Mouse (Mus musculus) C2C12 (cell line): ENCODE data around the gene Blcap. TPM values are rescaled to one million over a fixed set of nuclear protein-coding genes. Genes with fewer than 3 reads are reported as not detected.

Source experiments
- H3K27me3 ChIP-seq: one replicate; pipeline ENCODE4 v1.6.1; 2011; ENCODE audit not compliant: control insufficient read depth, insufficient read depth, insufficient read length
- H3K36me3 ChIP-seq: one replicate; pipeline ENCODE4 v1.6.1; 2011; ENCODE audit not compliant: control insufficient read depth, insufficient read depth
- H3K4me3 ChIP-seq: one replicate; pipeline ENCODE4 v1.5.1; 2011; ENCODE audit warnings: mild to moderate bottlenecking, control low read depth; ENCODE audit not compliant: poor library complexity, insufficient read depth, severe bottlenecking
- H3K79me2 ChIP-seq: one replicate; pipeline ENCODE4 v1.6.1; 2011; ENCODE audit not compliant: control insufficient read depth, insufficient read depth
- H3K79me3 ChIP-seq: one replicate; pipeline ENCODE4 v1.6.1; 2011; ENCODE audit warnings: low read depth, control low read depth
- H3ac ChIP-seq: one replicate; pipeline ENCODE3; 2011; ENCODE audit warnings: low read depth; ENCODE audit not compliant: control insufficient read depth, insufficient read length
- CEBPB ChIP-seq: IDR thresholded peaks from one replicate; pipeline ENCODE4 v1.6.1; 2011; ENCODE audit warnings: low read depth, mild to moderate bottlenecking, control low read depth, moderate library complexity
- CTCF ChIP-seq: IDR thresholded peaks from one replicate; pipeline ENCODE4 v1.5.1; 2011; ENCODE audit not compliant: control insufficient read depth, insufficient read depth, insufficient read length
- FOSL1 ChIP-seq: IDR thresholded peaks from one replicate; pipeline ENCODE4 v1.8.0; 2011; ENCODE audit warnings: mild to moderate bottlenecking, low read length; ENCODE audit not compliant: poor library complexity, insufficient read depth, severe bottlenecking
- MAX ChIP-seq: IDR thresholded peaks from one replicate; pipeline ENCODE4 v1.6.1; 2011; ENCODE audit warnings: mild to moderate bottlenecking, control low read depth
- MYOD1 ChIP-seq: IDR thresholded peaks from one replicate; pipeline ENCODE4 v1.6.1; 2011; ENCODE audit warnings: low read depth; ENCODE audit not compliant: control insufficient read depth, insufficient read length
- MYOG ChIP-seq: IDR thresholded peaks from one replicate; pipeline ENCODE4 v1.6.1; 2011; ENCODE audit not compliant: control insufficient read depth, insufficient read length; ENCODE audit errors: extremely low read depth
- USF1 ChIP-seq: IDR thresholded peaks from one replicate; pipeline ENCODE4 v1.6.1; 2011; ENCODE audit warnings: low read depth, mild to moderate bottlenecking, control low read depth, moderate library complexity
- polyA plus RNA-seq: library from polyadenylated mRNA; unstranded; fragments of >200 nt; fragmentation: generic; extraction: Trizol; gene quantifications from one replicate; pipeline ENCODE4 v1.2.1, GENCODE M21; 2012; ENCODE audit warnings: missing spikeins

The Blcap gene
- polyA plus RNA-seq, 1 experiment = 25.2 TPM

DNA sequence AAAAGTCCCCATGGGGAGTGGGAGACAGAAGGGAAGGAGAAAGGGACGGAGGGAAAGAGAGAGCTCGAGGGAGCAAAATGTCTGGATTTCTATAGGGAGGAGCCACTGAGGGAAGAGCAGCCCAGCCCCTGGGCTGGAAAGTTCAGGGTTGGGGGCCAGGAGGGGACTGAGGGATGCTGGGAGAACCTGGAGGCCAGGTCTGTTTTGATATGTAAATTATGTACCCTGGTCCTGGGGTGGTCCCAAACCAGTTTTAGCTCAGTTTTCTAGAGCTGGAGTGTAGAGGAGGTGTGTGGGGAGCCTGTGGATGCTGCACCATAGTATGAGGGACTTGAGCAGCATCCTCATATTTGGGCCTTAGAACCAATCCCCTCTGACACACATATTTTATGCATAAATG, 2.2 kb downstream of the Blcap start:
- peaks cover 21% of the 10 kb centered on the region for H3K79me3 ChIP-seq
- H3K4me3 ChIP-seq = no peak overlapping the region
- TF ChIP-seq MYOD1 (no peak), MYOG (no peak), CTCF (no peak), CEBPB (no peak), MAX (no peak), FOSL1 (no peak)
- H3K36me3 ChIP-seq = peaks cover 6% of the 10 kb centered on the region
- peaks cover 25% of the 10 kb centered on the region for H3K79me2 ChIP-seq
- no peak overlapping the region for H3ac ChIP-seq
- peaks cover 4% of the 10 kb centered on the region for H3K27me3 ChIP-seq

DNA sequence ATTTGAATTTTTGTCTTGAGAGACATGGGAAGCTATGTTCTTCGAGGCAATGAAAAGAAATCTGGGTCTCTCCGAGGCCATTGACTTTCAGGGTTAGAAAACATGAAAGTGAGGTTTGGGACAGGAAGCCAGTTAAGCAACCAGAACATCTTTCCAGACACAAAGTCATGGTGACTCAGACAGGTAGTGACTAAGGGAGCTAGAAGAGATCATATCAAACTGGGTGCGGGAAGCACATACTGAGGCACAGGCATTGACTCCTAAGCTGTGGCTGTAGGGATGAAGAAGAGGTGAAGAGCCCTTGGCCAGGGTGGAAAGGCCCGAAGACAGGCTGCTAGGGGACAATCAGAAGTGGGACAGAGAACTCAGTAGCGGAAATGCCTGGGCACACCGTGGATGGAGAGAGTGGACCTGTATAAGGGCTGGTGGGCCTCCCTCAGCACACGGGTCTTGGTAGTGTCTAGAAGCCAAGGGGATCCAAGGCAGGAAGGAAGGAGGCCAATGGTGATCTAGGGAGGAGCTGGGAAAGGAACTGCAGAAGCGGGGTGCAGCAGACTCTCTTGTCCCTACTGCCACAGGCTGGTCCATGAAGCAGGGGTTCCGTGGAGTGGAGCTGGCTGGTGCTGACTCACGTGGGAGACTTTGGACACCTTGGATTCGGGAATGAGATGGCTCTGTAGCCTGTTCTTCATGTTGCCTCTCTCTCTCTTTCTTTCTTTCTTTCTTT, 3.7 kb downstream of the Blcap start:
- Histone ChIP-seq H3K36me3 (peaks cover 17% of the 10 kb centered on the region), H3ac (peak overlapping the region; percentile 20)

DNA sequence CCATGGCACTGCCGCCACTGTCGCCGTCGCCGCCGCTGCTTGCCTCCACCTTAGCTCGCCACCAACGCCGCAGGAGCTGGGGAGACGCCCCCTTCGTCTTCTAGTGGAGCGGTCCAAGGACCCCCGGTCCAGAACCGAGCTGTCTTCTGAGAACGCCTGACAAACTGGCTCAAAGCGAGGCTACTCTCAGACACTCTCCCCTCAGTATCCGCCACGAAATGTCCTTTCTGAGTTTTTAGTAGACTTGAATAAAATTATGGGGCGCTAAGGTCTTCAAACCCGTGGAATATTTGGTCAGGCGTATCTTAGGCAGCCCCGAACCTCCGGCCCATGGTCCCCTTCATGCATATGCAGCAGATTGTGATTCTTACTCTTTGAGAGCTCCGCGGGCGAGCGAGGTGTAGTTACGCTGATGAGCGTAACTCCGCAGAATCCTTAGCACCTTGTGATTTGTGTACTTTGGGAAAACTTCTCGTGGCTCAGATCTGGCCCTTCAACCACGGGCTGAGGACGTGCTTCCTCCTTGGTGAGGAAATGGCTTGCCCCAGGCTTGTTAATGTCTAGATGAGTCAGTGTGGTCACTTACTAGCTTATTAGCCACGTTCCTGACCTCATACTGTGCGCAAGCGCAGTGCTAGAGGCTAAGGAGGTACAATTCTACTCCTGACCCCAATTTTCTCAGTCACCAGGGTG, 4.7 kb downstream of the Blcap start:
- Histone ChIP-seq H3K36me3 (peaks cover 26% of the 10 kb centered on the region), H3ac (peak overlapping the region; percentile 93), H3K79me3 (peaks cover 46% of the 10 kb centered on the region), H3K4me3 (peak overlapping the region; percentile 92), H3K79me2 (peaks cover 50% of the 10 kb centered on the region), H3K27me3 (no peaks in the 10 kb centered on the region)
- TF ChIP-seq MAX (peak; percentile 100), USF1 (no peak)

More for the DNA sequence above, 3.7 kb downstream of the Blcap start:
- no peaks in the 10 kb centered on the region for H3K27me3 ChIP-seq
- H3K79me3 ChIP-seq = peaks cover 36% of the 10 kb centered on the region
- peaks cover 40% of the 10 kb centered on the region for H3K79me2 ChIP-seq
- no peak for TF ChIP-seq MYOD1
- peak; percentile 45 for TF ChIP-seq MAX
- no peak for TF ChIP-seq USF1
- TF ChIP-seq CEBPB = peak; percentile 67
- peak overlapping the region; percentile 92 for H3K4me3 ChIP-seq

DNA sequence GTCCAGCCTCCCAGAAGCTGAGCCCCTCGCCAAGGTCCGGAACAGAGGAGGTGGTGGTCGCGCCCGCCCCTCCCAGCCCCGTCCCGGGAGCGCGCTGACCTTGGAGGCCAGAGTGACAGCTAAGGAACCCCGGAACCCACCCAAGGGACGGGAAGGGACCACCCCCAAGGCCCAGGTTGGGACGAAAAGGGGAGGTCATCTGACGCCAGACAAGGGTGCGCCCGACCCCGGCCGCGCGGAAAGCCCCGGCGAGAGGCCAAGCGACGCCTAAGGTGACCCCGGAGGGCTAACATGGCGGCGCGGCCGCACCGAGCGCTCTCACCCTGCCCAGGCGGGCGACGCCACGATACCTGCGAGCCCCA, 5.2 kb downstream of the Blcap start:
- no peaks in the 10 kb centered on the region for H3K27me3 ChIP-seq
- peak overlapping the region; percentile 92 for H3K4me3 ChIP-seq
- H3K79me3 ChIP-seq = peaks cover 51% of the 10 kb centered on the region
- H3K36me3 ChIP-seq = peaks cover 29% of the 10 kb centered on the region
- TF ChIP-seq MAX (no peak), FOSL1 (no peak), CTCF (no peak), MYOD1 (no peak), MYOG (no peak), CEBPB (no peak), USF1 (no peak)
- H3K79me2 ChIP-seq = peaks cover 55% of the 10 kb centered on the region
- peak overlapping the region; percentile 93 for H3ac ChIP-seq

DNA sequence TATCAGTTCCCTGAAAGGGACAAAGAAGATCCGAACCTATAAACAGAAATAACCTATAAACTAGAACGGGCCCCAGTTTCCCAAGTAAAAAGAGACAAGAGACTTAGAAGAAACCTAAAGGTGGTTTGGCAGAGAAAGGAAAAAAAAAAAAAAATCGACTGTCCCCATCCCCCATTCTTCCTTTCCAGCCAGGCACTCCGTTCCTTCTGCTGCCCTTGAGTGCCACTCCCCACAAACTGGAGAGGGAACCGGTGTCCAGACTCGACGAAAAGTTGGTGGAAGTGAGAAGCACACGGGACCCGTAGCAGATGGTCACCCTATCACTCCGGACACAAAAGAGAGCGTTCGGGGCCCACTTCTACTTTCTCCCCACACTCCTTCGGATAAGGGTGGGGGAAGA, 5.6 kb downstream of the Blcap start:
- Histone ChIP-seq H3K79me2 (peaks cover 58% of the 10 kb centered on the region), H3K27me3 (no peaks in the 10 kb centered on the region), H3K36me3 (peaks cover 33% of the 10 kb centered on the region), H3K4me3 (peak overlapping the region; percentile 92), H3K79me3 (peaks cover 55% of the 10 kb centered on the region), H3ac (peak overlapping the region; percentile 84)
- no peak for TF ChIP-seq MAX
- TF ChIP-seq CEBPB = no peak
- no peak for TF ChIP-seq MYOG
- no peak for TF ChIP-seq MYOD1
- no peak for TF ChIP-seq FOSL1
- no peak for TF ChIP-seq CTCF
- no peak for TF ChIP-seq USF1

DNA sequence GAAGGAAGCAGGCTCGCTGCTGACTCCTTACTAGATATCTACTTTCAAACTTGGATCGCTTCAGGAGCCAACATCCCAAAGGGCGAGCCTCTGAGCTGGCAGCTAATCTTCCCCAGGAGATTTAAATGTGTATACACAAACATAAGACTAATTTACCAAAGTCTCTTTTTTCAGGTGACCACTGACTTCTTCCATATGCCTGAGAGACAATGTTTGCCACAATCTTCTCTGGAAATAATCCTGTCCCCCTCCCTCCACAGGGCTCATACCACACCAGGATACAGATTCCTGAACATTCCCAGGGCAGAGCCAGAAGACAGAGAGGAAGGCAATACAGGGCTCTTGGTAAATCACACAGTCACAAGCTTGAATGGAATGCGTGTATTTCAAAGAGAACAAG, 6.4 kb downstream of the Blcap start:
- no peak for TF ChIP-seq FOSL1
- no peak for TF ChIP-seq CEBPB
- no peak for TF ChIP-seq MYOD1
- no peak for TF ChIP-seq MAX
- no peak for TF ChIP-seq MYOG
- no peak for TF ChIP-seq USF1
- no peak for TF ChIP-seq CTCF
- peaks cover 36% of the 10 kb centered on the region for H3K36me3 ChIP-seq
- H3K4me3 ChIP-seq = no peak overlapping the region
- H3K79me2 ChIP-seq = peaks cover 65% of the 10 kb centered on the region
- no peaks in the 10 kb centered on the region for H3K27me3 ChIP-seq
- H3K79me3 ChIP-seq = peaks cover 61% of the 10 kb centered on the region
- no peak overlapping the region for H3ac ChIP-seq
